Mouse (Mus musculus) hindbrain, embryonic 14.5 days (tissue): ENCODE results near the gene Trmt61a. TPM values are rescaled to one million over a fixed set of nuclear protein-coding genes. Genes with fewer than 3 reads are reported as not detected.
"Not testable (repeated sequence)": the region's sequence is repeated elsewhere in the genome, so short reads cannot be mapped to it uniquely, and the experiment has no call there.

Experiments used
- ATAC-seq: fragments of 200-750 bp; cut with Nextera tagmentation; 2 replicates; pipeline ENCODE4 v1.8.0; 2017; ENCODE audit warnings: moderate number of reproducible peaks, mild to moderate bottlenecking, moderate TSS enrichment, moderate library complexity; ENCODE audit not compliant: low FRiP score
- DNase-seq: peaks from one replicate; pipeline ENCODE4 v3.0.0-alpha.2; 2015; ENCODE audit warnings: low spot score
- H3K27ac ChIP-seq: fragments of 300-500 bp; sonication (generic); 2 replicates; pipeline ENCODE4 v1.5.1; 2014; ENCODE audit warnings: mild to moderate bottlenecking, moderate library complexity
- H3K27me3 ChIP-seq: fragments of 300-500 bp; sonication (generic); 2 replicates; pipeline ENCODE4 v1.6.1; 2014; ENCODE audit warnings: mild to moderate bottlenecking, low read length, mixed read lengths; ENCODE audit not compliant: control insufficient read depth, insufficient read depth
- H3K36me3 ChIP-seq: fragments of 300-500 bp; sonication (generic); replicated peaks from 2 replicates; pipeline ENCODE4 v1.6.1; 2014; ENCODE audit not compliant: control insufficient read depth, insufficient read depth
- H3K4me1 ChIP-seq: fragments of 300-500 bp; sonication (generic); replicated peaks from 2 replicates; pipeline ENCODE4 v1.6.1; 2014; ENCODE audit warnings: antibody characterized with exemption, low read length, mixed read lengths; ENCODE audit not compliant: control insufficient read depth, insufficient read depth
- H3K4me2 ChIP-seq: fragments of 300-500 bp; sonication (generic); replicated peaks from 2 replicates; pipeline ENCODE4 v1.6.1; 2014; ENCODE audit warnings: mild to moderate bottlenecking, moderate library complexity
- H3K4me3 ChIP-seq: fragments of 300-500 bp; sonication (generic); replicated peaks from 2 replicates; pipeline ENCODE4 v1.5.1; 2014; ENCODE audit warnings: mild to moderate bottlenecking, low read length
- H3K9ac ChIP-seq: fragments of 300-500 bp; sonication (generic); 2 replicates; pipeline ENCODE4 v1.6.1; 2014
- H3K9me3 ChIP-seq: fragments of 300-500 bp; sonication (generic); 2 replicates; pipeline ENCODE4 v1.6.1; 2016; ENCODE audit warnings: low read length; ENCODE audit not compliant: control insufficient read depth
- WGBS: fragments of 180-500 bp; shearing (Covaris S2); extraction: QIAGEN DNeasy Blood & Tissue Kit; methylation state at CpG from one replicate; pipeline ENCODE4 v1.1.7; 2014; 5-methylcytosine and 5-hydroxymethylcytosine counted together
- polyA plus RNA-seq: library from polyadenylated mRNA; unstranded; fragments of >200 nt; fragmentation: Nextera tagmentation; extraction: Ambion mirVana; gene quantifications from 2 replicates; pipeline ENCODE4 v1.2.1, GENCODE M21; 2014

Gene Trmt61a
- polyA plus RNA-seq, 1 experiment from 2014 or later, result 6.1 TPM

- Histone ChIP-seq H3K4me3 (no peak overlapping the region), H3K4me1 (no peaks in the 10 kb centered on the region), H3K9ac (no peak overlapping the region), H3K27ac (no peak overlapping the region), H3K9me3 (no peaks in the 10 kb centered on the region), H3K27me3 (no peaks in the 10 kb centered on the region), H3K36me3 (peaks cover 15% of the 10 kb centered on the region; the same call in 1 of the 2 replicates), H3K4me2 (no peak overlapping the region)
- ATAC-seq (no peak), DNase-seq (no peak)
- 84% methylated on average over 3 of the region's 3 CpGs for WGBS
Observed at GRCm38 (mm10) chr12:111703301-111703700, 25.4 kb downstream of the Trmt61a start.

- no peak overlapping the region for H3K4me3 ChIP-seq
- peak overlapping the region; percentile 4; the same call in 1 of the 2 replicates for H3K27ac ChIP-seq
- no peaks in the 10 kb centered on the region for H3K4me1 ChIP-seq
- H3K27me3 ChIP-seq, result no peaks in the 10 kb centered on the region
- no peak overlapping the region for H3K4me2 ChIP-seq
- no peak overlapping the region for H3K9ac ChIP-seq
- no peak; the same call in 1 of the 2 replicates for ATAC-seq
- H3K36me3 ChIP-seq, result peaks cover 28% of the 10 kb centered on the region
- WGBS, result 53% methylated on average over 9 of the region's 9 CpGs
- no peak for DNase-seq
- H3K9me3 ChIP-seq, result no peaks in the 10 kb centered on the region
Observed at GRCm38 (mm10) chr12:111704609-111705008, 26.7 kb downstream of the Trmt61a start.

GRCm38 (mm10) chr12:111705186-111705973 is 27.5 kb downstream of the Trmt61a start:
- peaks cover 35% of the 10 kb centered on the region for H3K36me3 ChIP-seq
- H3K4me1 ChIP-seq, result no peaks in the 10 kb centered on the region
- H3K9me3 ChIP-seq, result no peaks in the 10 kb centered on the region
- H3K27ac ChIP-seq, result peak overlapping the region; percentile 4; the same call in 1 of the 2 replicates
- H3K27me3 ChIP-seq, result no peaks in the 10 kb centered on the region
- no peak overlapping the region for H3K4me2 ChIP-seq
- H3K9ac ChIP-seq, result no peak overlapping the region
- WGBS, result 86% methylated on average over 15 of the region's 15 CpGs
- DNase-seq (no peak), ATAC-seq (no peak)
- no peak overlapping the region for H3K4me3 ChIP-seq

GRCm38 (mm10) chr12:111708181-111708580 is 30.3 kb downstream of the Trmt61a start:
- Histone ChIP-seq H3K9ac (no peak overlapping the region), H3K4me2 (no peak overlapping the region), H3K36me3 (peaks cover 44% of the 10 kb centered on the region), H3K4me3 (no peak overlapping the region), H3K27ac (no peak overlapping the region), H3K4me1 (peaks cover 10% of the 10 kb centered on the region), H3K27me3 (no peaks in the 10 kb centered on the region), H3K9me3 (no peaks in the 10 kb centered on the region)
- ATAC-seq (no peak), DNase-seq (no peak)
- WGBS, result 84% methylated on average over 4 of the region's 4 CpGs

GRCm38 (mm10) chr12:111710091-111710490 is 32.2 kb downstream of the Trmt61a start:
- 93% methylated on average over 10 of the region's 10 CpGs for WGBS
- H3K4me1 ChIP-seq, result peaks cover 15% of the 10 kb centered on the region
- ATAC-seq (no peak), DNase-seq (no peak)
- H3K9me3 ChIP-seq, result no peaks in the 10 kb centered on the region
- H3K27me3 ChIP-seq, result no peaks in the 10 kb centered on the region
- H3K36me3 ChIP-seq, result peaks cover 48% of the 10 kb centered on the region
- no peak overlapping the region for H3K9ac ChIP-seq
- no peak overlapping the region for H3K4me3 ChIP-seq
- H3K27ac ChIP-seq, result no peak overlapping the region
- H3K4me2 ChIP-seq, result no peak overlapping the region

- Histone ChIP-seq H3K9me3 (no peaks in the 10 kb centered on the region), H3K9ac (peak overlapping the region; percentile 96), H3K27ac (peak overlapping the region; percentile 89), H3K36me3 (peaks cover 41% of the 10 kb centered on the region), H3K4me1 (peaks cover 15% of the 10 kb centered on the region), H3K4me3 (peak overlapping the region; percentile 96), H3K27me3 (no peaks in the 10 kb centered on the region), H3K4me2 (peak overlapping the region; percentile 84)
- no peak for ATAC-seq
- DNase-seq, result no peak
- 2% methylated on average over 28 of the region's 33 CpGs for WGBS
Observed at GRCm38 (mm10) chr12:111712476-111712875, 34.6 kb downstream of the Trmt61a start.

- peak; percentile 93 for DNase-seq
- peak within 1 kb of the TSS; percentile 96 for H3K9ac ChIP-seq
- H3K4me1 ChIP-seq, result peaks cover 15% of the 10 kb centered on the region
- H3K27ac ChIP-seq, result peak within 1 kb of the TSS; percentile 89
- H3K4me2 ChIP-seq, result peak within 1 kb of the TSS; percentile 84
- peak within 1 kb of the TSS; percentile 96 for H3K4me3 ChIP-seq
- peaks cover 36% of the 10 kb centered on the region for H3K36me3 ChIP-seq
- WGBS, result under 1% methylated on average over 80 of the region's 86 CpGs
- peak; percentile 94 for ATAC-seq
- no peaks in the 10 kb centered on the region for H3K9me3 ChIP-seq
- H3K27me3 ChIP-seq, result no peaks in the 10 kb centered on the region
Observed at GRCm38 (mm10) chr12:111713004-111713651, 35.2 kb downstream of the Trmt61a start, which contains the start of the genes Bag5 and Apopt1. Gene Bag5 (minus strand): TSS chr12:111713257. Gene Apopt1 (plus strand): TSS chr12:111713261.

- H3K27ac ChIP-seq, result peak overlapping the region; percentile 89; the same call in 1 of the 2 replicates
- peaks cover 29% of the 10 kb centered on the region for H3K36me3 ChIP-seq
- peaks cover 15% of the 10 kb centered on the region for H3K4me1 ChIP-seq
- WGBS, result 81% methylated on average over 6 of the region's 6 CpGs
- H3K9me3 ChIP-seq, ATAC-seq, DNase-seq, H3K27me3 ChIP-seq: not testable (repeated sequence)
- H3K4me3 ChIP-seq, result peak overlapping the region; percentile 96
- peak overlapping the region; percentile 84 for H3K4me2 ChIP-seq
- H3K9ac ChIP-seq, result peak overlapping the region; percentile 96
Observed at GRCm38 (mm10) chr12:111713880-111714279, 36.0 kb downstream of the Trmt61a start.

GRCm38 (mm10) chr12:111716505-111716904 is 38.6 kb downstream of the Trmt61a start:
- H3K27ac ChIP-seq, result no peak overlapping the region
- H3K9me3 ChIP-seq, result no peaks in the 10 kb centered on the region
- no peak overlapping the region for H3K4me3 ChIP-seq
- ATAC-seq (no peak), DNase-seq (no peak)
- peaks cover 13% of the 10 kb centered on the region for H3K4me1 ChIP-seq
- no peaks in the 10 kb centered on the region for H3K27me3 ChIP-seq
- H3K9ac ChIP-seq, result no peak overlapping the region
- no peak overlapping the region for H3K4me2 ChIP-seq
- 0 out of 2 replicates have a peak, but pooled peaks cover 5% of the 10 kb centered on the region for H3K36me3 ChIP-seq
- WGBS, result 98% methylated on average over 7 of the region's 7 CpGs
